ENCODE assay signal across 8 mouse cellular contexts in the genomic region with DNA sequence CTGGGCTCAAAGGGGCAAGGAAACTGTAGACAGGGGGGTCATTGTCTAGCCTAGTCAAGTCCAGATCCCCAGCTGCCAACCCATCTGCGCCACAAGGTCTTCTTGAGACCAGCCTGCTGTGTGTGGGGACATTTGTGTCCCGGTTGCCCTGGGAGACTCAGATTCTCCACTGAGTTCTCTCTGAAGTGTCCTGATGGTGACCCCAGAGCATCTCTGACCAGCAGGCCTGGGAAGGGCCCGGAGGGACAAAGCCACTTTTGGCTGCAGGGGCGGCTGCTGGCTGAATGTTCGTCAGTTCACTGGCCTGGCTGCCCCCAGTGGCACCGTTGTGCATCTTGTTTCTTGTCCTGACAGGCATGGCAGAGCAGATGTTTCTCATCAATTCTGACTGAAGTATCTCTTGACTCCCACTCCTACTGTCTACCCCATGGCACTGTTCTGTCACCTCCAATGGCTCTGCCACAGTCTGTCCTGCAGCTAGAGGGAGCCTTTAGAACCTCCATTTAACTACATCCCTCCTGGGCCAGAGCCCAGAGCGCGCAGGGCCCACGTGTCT. TPM values are rescaled to one million over a fixed set of nuclear protein-coding genes. Genes with fewer than 3 reads are reported as not detected.
A peak's percentile ranks its signal among the peaks of the same experiment; 100 is the strongest.
DNase-seq lines count a peak whose midpoint lies in the region; ATAC-seq and TF ChIP-seq lines count a peak whose summit lies in the region.

No protein-coding gene starts in this region.

- WGBS in liver, postnatal 0 days (ENCODE audit: insufficient replicate concordance) = 70% methylated on average over 9 of the region's 9 CpGs
- 77% methylated on average over 9 of the region's 9 CpGs for WGBS in liver, embryonic 11.5 days
- 70% methylated on average over 9 of the region's 9 CpGs for WGBS in forebrain, embryonic 11.5 days

- 0 out of 2 replicates have a peak, but pooled peaks have one; percentile 6 for TF ChIP-seq CTCF in liver, postnatal 0 days (IDR thresholded peaks at IDR 0.05; ENCODE audit: low read depth)
- peak; percentile 26; the same call in 1 of the 2 replicates for TF ChIP-seq CTCF in cortical plate, adult 2 months (IDR thresholded peaks at IDR 0.05; ENCODE audit: extremely low read depth, insufficient read depth, low read length)

- no peak for TF ChIP-seq EP300 in liver, postnatal 0 days (IDR thresholded peaks at IDR 0.05; ENCODE audit: low read depth)

- DNase-seq in heart, adult 11 months = peak; percentile 96
- no peak for DNase-seq in heart, postnatal 25 days (ENCODE audit: low spot score)
- DNase-seq in liver, postnatal 0 days = no peak
- no peak for DNase-seq in liver, embryonic 11.5 days (ENCODE audit: low spot score)
- peak; percentile 39 to 66 for DNase-seq in kidney, postnatal 4 days
- DNase-seq in yolk sac, embryonic 10.5 days (ENCODE audit: low spot score) = no peak
- no peak for DNase-seq in forebrain, embryonic 11.5 days (ENCODE audit: low spot score)

- no peak overlapping the region for H3K4me2 ChIP-seq in liver, postnatal 0 days (ENCODE audit: low read depth, low read length)
- H3K4me2 ChIP-seq in liver, embryonic 11.5 days = no peak overlapping the region
- no peak overlapping the region for H3K4me2 ChIP-seq in forebrain, embryonic 11.5 days (ENCODE audit: low read depth, low read length, severe bottlenecking)

- TF ChIP-seq POLR2A in cortical plate, adult 2 months (IDR thresholded peaks at IDR 0.05; ENCODE audit: extremely low read depth, insufficient read depth, low read length) = no peak

- H3K27me3 ChIP-seq in liver, postnatal 0 days (ENCODE audit: insufficient read depth, low read length) = no peaks in the 10 kb centered on the region
- H3K27me3 ChIP-seq in liver, embryonic 11.5 days (replicated peaks; ENCODE audit: control insufficient read depth, insufficient read depth, low read length) = no peaks in the 10 kb centered on the region
- no peaks in the 10 kb centered on the region for H3K27me3 ChIP-seq in forebrain, embryonic 11.5 days (ENCODE audit: control insufficient read depth, insufficient read depth, low read length)

- no peaks in the 10 kb centered on the region for H3K9me3 ChIP-seq in liver, postnatal 0 days (ENCODE audit: low read length)
- H3K9me3 ChIP-seq in liver, embryonic 11.5 days (ENCODE audit: control insufficient read depth, low read length) = no peaks in the 10 kb centered on the region
- no peaks in the 10 kb centered on the region for H3K9me3 ChIP-seq in forebrain, embryonic 11.5 days (ENCODE audit: control insufficient read depth, low read length)

- H3K36me3 ChIP-seq in liver, postnatal 0 days (replicated peaks; ENCODE audit: insufficient read depth, low read length) = no peaks in the 10 kb centered on the region
- H3K36me3 ChIP-seq in liver, embryonic 11.5 days (ENCODE audit: control insufficient read depth, insufficient read depth, low read length) = no peaks in the 10 kb centered on the region
- no peaks in the 10 kb centered on the region for H3K36me3 ChIP-seq in forebrain, embryonic 11.5 days (ENCODE audit: control insufficient read depth, insufficient read depth, low read length)

- no peaks in the 10 kb centered on the region for H3K4me1 ChIP-seq in liver, postnatal 0 days (ENCODE audit: insufficient read depth)
- no peaks in the 10 kb centered on the region for H3K4me1 ChIP-seq in liver, embryonic 11.5 days (replicated peaks; ENCODE audit: control insufficient read depth, insufficient read depth, low read length)
- no peaks in the 10 kb centered on the region for H3K4me1 ChIP-seq in cortical plate, adult 2 months (ENCODE audit: control insufficient read depth, insufficient read depth, low read length)
- H3K4me1 ChIP-seq in forebrain, embryonic 11.5 days (replicated peaks; ENCODE audit: control insufficient read depth, insufficient read depth, low read length) = no peaks in the 10 kb centered on the region

- no peak overlapping the region for H3K9ac ChIP-seq in liver, postnatal 0 days (replicated peaks)
- no peak overlapping the region for H3K9ac ChIP-seq in liver, embryonic 11.5 days (ENCODE audit: low read depth, low read length)
- no peak overlapping the region for H3K9ac ChIP-seq in forebrain, embryonic 11.5 days (ENCODE audit: low read length)

- H3K4me3 ChIP-seq in liver, postnatal 0 days (ENCODE audit: low read depth, low read length) = no peak overlapping the region
- no peak overlapping the region for H3K4me3 ChIP-seq in liver, embryonic 11.5 days (ENCODE audit: low read depth, low read length)
- no peak overlapping the region for H3K4me3 ChIP-seq in cortical plate, adult 2 months (ENCODE audit: insufficient read depth, low read length)
- H3K4me3 ChIP-seq in forebrain, embryonic 11.5 days (ENCODE audit: low read depth, low read length) = no peak overlapping the region

- intact Hi-C loops in heart, postnatal 25 days (cut with DNase I) = no loop called here

- no peak for ATAC-seq in liver, postnatal 0 days
- ATAC-seq in liver, embryonic 11.5 days (replicated peaks; ENCODE audit: low FRiP score) = no peak
- ATAC-seq in forebrain, embryonic 11.5 days (replicated peaks; ENCODE audit: low FRiP score) = no peak

- no peak overlapping the region for H3K27ac ChIP-seq in liver, postnatal 0 days (ENCODE audit: low read depth)
- no peak overlapping the region for H3K27ac ChIP-seq in liver, embryonic 11.5 days (ENCODE audit: low read depth, low read length)
- H3K27ac ChIP-seq in cortical plate, adult 2 months (ENCODE audit: insufficient read depth, low read length) = no peak overlapping the region
- no peak overlapping the region for H3K27ac ChIP-seq in forebrain, embryonic 11.5 days (ENCODE audit: low read depth, low read length)

RNA-seq across cellular contexts. Expression of a gene that starts 9.5 kb away (rescaled TPM):
- total RNA-seq in heart, postnatal 25 days (2021) = 1 to 10 TPM; 9.4 to 9.8 TPM
- polyA plus RNA-seq in liver, postnatal 0 days (2015; fragmentation: Nextera tagmentation; extraction: Ambion mirVana) = 1.0 and 1.2 TPM in 2 replicates
- polyA plus RNA-seq in liver, embryonic 11.5 days (2014; fragmentation: Nextera tagmentation; extraction: Ambion mirVana) = 2.5 TPM in 2 replicates
- 58.4 and 62.6 TPM in 2 replicates for polyA plus RNA-seq in cortical plate, adult 2 months (2012; rRNA removed)
- polyA plus RNA-seq in forebrain, embryonic 11.5 days (2014; fragmentation: Nextera tagmentation; extraction: Ambion mirVana) = 2.5 and 3.3 TPM in 2 replicates

RNA-seq across cellular contexts. Expression of a gene that starts 53.3 kb away (rescaled TPM):
- 10 to 100 TPM; 24.5 to 33.8 TPM for total RNA-seq in heart, postnatal 25 days (2021)
- polyA plus RNA-seq in liver, postnatal 0 days (2015; fragmentation: Nextera tagmentation; extraction: Ambion mirVana) = 0.77 and 0.85 TPM in 2 replicates
- polyA plus RNA-seq in liver, embryonic 11.5 days (2014; fragmentation: Nextera tagmentation; extraction: Ambion mirVana) = 2.4 and 2.7 TPM in 2 replicates
- 32.2 and 34.5 TPM in 2 replicates for polyA plus RNA-seq in cortical plate, adult 2 months (2012; rRNA removed)
- polyA plus RNA-seq in forebrain, embryonic 11.5 days (2014; fragmentation: Nextera tagmentation; extraction: Ambion mirVana) = 2.8 and 2.9 TPM in 2 replicates

Comparison
In these comparisons a context has a peak if more than half of its experiments do, and no peak if none do; other contexts are left out.
1. DNase-seq: peak in heart, adult 11 months (single experiment) and kidney, postnatal 4 days (2 of 2); none in heart, postnatal 25 days (single experiment), liver, postnatal 0 days (single experiment), liver, embryonic 11.5 days (single experiment), yolk sac, embryonic 10.5 days (single experiment) and forebrain, embryonic 11.5 days (single experiment).
2. RNA of a gene that starts 9.5 kb away (polyA plus RNA-seq): 58.4 to 62.6 TPM in cortical plate, adult 2 months; 2.5 to 3.3 TPM in forebrain, embryonic 11.5 days, 2.5 TPM in liver, embryonic 11.5 days and 1.0 to 1.2 TPM in liver, postnatal 0 days; every median in the first group is over 10 times any median in the second.